Mouse (Mus musculus) spleen, postnatal 0 days (tissue): ENCODE data around the gene Smug1. TPM values are rescaled to one million over a fixed set of nuclear protein-coding genes. Genes with fewer than 3 reads are reported as not detected.

Experiments
- polyA plus RNA-seq: library from polyadenylated mRNA; unstranded; fragments of >200 nt; fragmentation: Nextera tagmentation; extraction: Ambion mirVana; gene quantifications from 2 replicates; pipeline ENCODE4 v1.2.1, GENCODE M21; 2015

Gene Smug1
- 3.3 and 3.6 TPM in 2 replicates for polyA plus RNA-seq

DNA sequence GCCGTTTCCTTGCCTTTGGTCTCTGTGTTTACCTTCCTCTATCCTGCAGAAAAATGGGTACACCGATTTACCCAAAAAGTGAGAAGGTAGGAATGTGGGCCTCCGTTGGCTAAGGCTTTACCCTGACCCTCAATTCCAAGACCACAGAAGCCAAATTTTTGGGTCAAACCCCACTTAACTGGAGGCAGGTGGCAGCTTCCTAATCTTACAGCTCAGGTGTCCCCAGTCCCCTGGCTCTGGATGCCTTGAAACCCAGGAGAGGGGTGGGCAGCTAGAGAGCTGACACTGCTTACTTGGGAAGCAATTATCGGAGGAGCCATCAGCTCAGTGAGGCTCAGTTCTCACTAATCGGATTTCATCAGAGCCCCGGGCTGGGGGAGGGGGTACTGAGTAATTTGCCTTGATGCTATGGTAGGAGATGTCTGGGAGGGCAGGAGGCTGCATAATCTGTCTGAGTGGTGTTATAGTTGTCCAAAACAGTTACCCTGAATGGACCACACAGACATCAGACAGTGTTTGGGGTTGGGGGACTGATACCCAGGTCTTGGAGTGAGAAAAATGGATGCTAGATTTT lies at the start of gene Smug1:
Gene Smug1, minus strand, starts transcription at position 51 of the 574 bp plus-strand sequence.

Other genes with a start within 250 kb of the Smug1 start
- gene Hoxc13, start 246.0 kb downstream of the Smug1 start, polyA plus RNA-seq, result not detected in 2 replicates
- not detected in 2 replicates for gene Hoxc12, start 230.3 kb downstream of the Smug1 start, polyA plus RNA-seq
- not detected in 2 replicates for gene Hoxc11, start 212.7 kb downstream of the Smug1 start, polyA plus RNA-seq
- gene Hoxc10, start 200.3 kb downstream of the Smug1 start, polyA plus RNA-seq, result not detected in 2 replicates
- 0.55 and 0.61 TPM in 2 replicates for gene Hoxc5, start 199.6 kb downstream of the Smug1 start, polyA plus RNA-seq
- not detected in 2 replicates for gene Hoxc9, start 190.7 kb downstream of the Smug1 start, polyA plus RNA-seq
- gene Hoxc8, start 176.5 kb downstream of the Smug1 start, polyA plus RNA-seq, result not detected in 2 replicates
- 0.13 TPM in 1 of 2 replicates, not detected in the other for gene Hoxc6, start 168.8 kb downstream of the Smug1 start, polyA plus RNA-seq
- gene Hoxc4, start 148.2 kb downstream of the Smug1 start, polyA plus RNA-seq, result 0.63 and 0.65 TPM in 2 replicates
- gene Cbx5, start 72.7 kb upstream of the Smug1 start, polyA plus RNA-seq, result 46.0 and 48.9 TPM in 2 replicates
- gene Hnrnpa1, start 73.3 kb upstream of the Smug1 start, polyA plus RNA-seq, result 432 and 476 TPM in 2 replicates
- 166 and 185 TPM in 2 replicates for gene Nfe2, start 91.3 kb upstream of the Smug1 start, polyA plus RNA-seq
- gene Copz1, start 105.6 kb upstream of the Smug1 start, polyA plus RNA-seq, result 159 and 168 TPM in 2 replicates
- 0.89 and 2.3 TPM in 2 replicates for gene Gpr84, start 143.5 kb upstream of the Smug1 start, polyA plus RNA-seq
- gene Zfp385a, start 173.0 kb upstream of the Smug1 start, polyA plus RNA-seq, result 5.3 and 6.3 TPM in 2 replicates
- 11.0 and 13.9 TPM in 2 replicates for gene Itga5, start 199.7 kb upstream of the Smug1 start, polyA plus RNA-seq